Mouse (Mus musculus) lung, embryonic 15.5 days (tissue): ENCODE results near the gene Dnajb1. TPM values are rescaled to one million over a fixed set of nuclear protein-coding genes. Genes with fewer than 3 reads are reported as not detected.

ENCODE experiments used
- ATAC-seq: fragments of 200-750 bp; cut with Nextera tagmentation; 2 replicates; pipeline ENCODE4 v1.8.0; 2017; ENCODE audit warnings: moderate number of reproducible peaks, borderline replicate concordance; ENCODE audit not compliant: low FRiP score, low TSS enrichment; ENCODE audit errors: extremely low read depth
- H3K27ac ChIP-seq: fragments of 300-500 bp; sonication (generic); 2 replicates; pipeline ENCODE4 v1.5.1; 2015; ENCODE audit warnings: moderate library complexity, mild to moderate bottlenecking, inconsistent platforms
- H3K27me3 ChIP-seq: fragments of 300-500 bp; sonication (generic); 2 replicates; pipeline ENCODE4 v1.6.1; 2015; ENCODE audit warnings: inconsistent platforms
- H3K36me3 ChIP-seq: fragments of 300-500 bp; sonication (generic); 2 replicates; pipeline ENCODE4 v1.6.1; 2015; ENCODE audit warnings: inconsistent platforms
- H3K4me1 ChIP-seq: fragments of 300-500 bp; sonication (generic); 2 replicates; pipeline ENCODE4 v1.6.1; 2015; ENCODE audit warnings: inconsistent platforms
- H3K4me2 ChIP-seq: fragments of 300-500 bp; sonication (generic); 2 replicates; pipeline ENCODE4 v1.6.1; 2015; ENCODE audit warnings: inconsistent platforms, mild to moderate bottlenecking, moderate library complexity
- H3K4me3 ChIP-seq: fragments of 300-500 bp; sonication (generic); 2 replicates; pipeline ENCODE4 v1.5.1; 2015; ENCODE audit warnings: mild to moderate bottlenecking, inconsistent platforms
- H3K9ac ChIP-seq: fragments of 300-500 bp; sonication (generic); 2 replicates; pipeline ENCODE4 v1.6.1; 2015; ENCODE audit warnings: inconsistent platforms
- H3K9me3 ChIP-seq: fragments of 300-500 bp; sonication (generic); 2 replicates; pipeline ENCODE4 v1.6.1; 2016; ENCODE audit warnings: inconsistent platforms
- WGBS: fragments of 180-500 bp; shearing (Covaris S2); methylation state at CpG from one replicate; pipeline ENCODE4 v1.1.7; 2015; 5-methylcytosine and 5-hydroxymethylcytosine counted together
- polyA plus RNA-seq: library from polyadenylated mRNA; unstranded; fragments of >200 nt; fragmentation: Nextera tagmentation; extraction: Ambion mirVana; gene quantifications from 2 replicates; pipeline ENCODE4 v1.2.1, GENCODE M21; 2015

Dnajb1 gene
- polyA plus RNA-seq, 1 experiment from 2014 or later, result 67.4 TPM

GRCm38 (mm10) chr8:83619568-83620285 is 11.7 kb downstream of the Dnajb1 start:
- peak overlapping the region; percentile 30; the same call in 1 of the 2 replicates for H3K27ac ChIP-seq
- 77% methylated on average over 9 of the region's 9 CpGs for WGBS
- ATAC-seq, result peak; percentile 47; the same call in 1 of the 2 replicates
- H3K4me3 ChIP-seq, result no peak overlapping the region
- H3K36me3 ChIP-seq, result no peaks in the 10 kb centered on the region
- H3K9ac ChIP-seq, result no peak overlapping the region
- H3K4me2 ChIP-seq, result no peak overlapping the region
- no peaks in the 10 kb centered on the region for H3K27me3 ChIP-seq
- H3K4me1 ChIP-seq, result peaks cover 6% of the 10 kb centered on the region; the same call in 1 of the 2 replicates
- no peaks in the 10 kb centered on the region for H3K9me3 ChIP-seq

GRCm38 (mm10) chr8:83621691-83622388 is 13.8 kb downstream of the Dnajb1 start:
- no peak for ATAC-seq
- Histone ChIP-seq H3K27ac (no peak overlapping the region), H3K4me1 (peaks cover 6% of the 10 kb centered on the region; the same call in 1 of the 2 replicates), H3K4me2 (peak overlapping the region; percentile 71), H3K9me3 (no peaks in the 10 kb centered on the region), H3K4me3 (peak overlapping the region; percentile 36), H3K9ac (peak overlapping the region; percentile 42), H3K36me3 (no peaks in the 10 kb centered on the region), H3K27me3 (no peaks in the 10 kb centered on the region)
- WGBS, result 53% methylated on average over 15 of the region's 15 CpGs

- ATAC-seq, result peak; percentile 87
- peak overlapping the region; percentile 36 for H3K4me3 ChIP-seq
- H3K4me2 ChIP-seq, result peak overlapping the region; percentile 71
- H3K9me3 ChIP-seq, result no peaks in the 10 kb centered on the region
- H3K4me1 ChIP-seq, result peaks cover 6% of the 10 kb centered on the region; the same call in 1 of the 2 replicates
- no peaks in the 10 kb centered on the region for H3K36me3 ChIP-seq
- H3K27me3 ChIP-seq, result no peaks in the 10 kb centered on the region
- WGBS, result 5% methylated on average over 23 of the region's 23 CpGs
- peak overlapping the region; percentile 42 for H3K9ac ChIP-seq
- no peak overlapping the region for H3K27ac ChIP-seq
These were observed 14.5 kb downstream of the Dnajb1 start for GRCm38 (mm10) chr8:83622389-83622989.

GRCm38 (mm10) chr8:83623549-83623948 is 15.6 kb downstream of the Dnajb1 start:
- no peak overlapping the region for H3K4me2 ChIP-seq

GRCm38 (mm10) chr8:83624739-83625138 is 16.7 kb downstream of the Dnajb1 start:
- no peak for ATAC-seq
- H3K27me3 ChIP-seq, result no peaks in the 10 kb centered on the region
- peaks cover 6% of the 10 kb centered on the region; the same call in 1 of the 2 replicates for H3K4me1 ChIP-seq
- WGBS, result 25% methylated on average over 3 of the region's 3 CpGs
- no peak overlapping the region for H3K4me3 ChIP-seq
- H3K36me3 ChIP-seq, result no peaks in the 10 kb centered on the region
- no peak overlapping the region for H3K9ac ChIP-seq
- no peak overlapping the region for H3K27ac ChIP-seq
- H3K4me2 ChIP-seq, result no peak overlapping the region
- no peaks in the 10 kb centered on the region for H3K9me3 ChIP-seq

More at GRCm38 (mm10) chr8:83623549-83623948, 15.6 kb downstream of the Dnajb1 start:
- H3K27ac ChIP-seq, result no peak overlapping the region
- no peaks in the 10 kb centered on the region for H3K27me3 ChIP-seq
- no peaks in the 10 kb centered on the region for H3K36me3 ChIP-seq
- no peak for ATAC-seq
- H3K9me3 ChIP-seq, result no peaks in the 10 kb centered on the region
- no peak overlapping the region for H3K9ac ChIP-seq
- no peak overlapping the region for H3K4me3 ChIP-seq
- 75% methylated on average over 7 of the region's 7 CpGs for WGBS
- peaks cover 6% of the 10 kb centered on the region; the same call in 1 of the 2 replicates for H3K4me1 ChIP-seq

- no peaks in the 10 kb centered on the region for H3K36me3 ChIP-seq
- H3K27me3 ChIP-seq, result no peaks in the 10 kb centered on the region
- no peak overlapping the region for H3K27ac ChIP-seq
- ATAC-seq, result no peak
- H3K9me3 ChIP-seq, result no peaks in the 10 kb centered on the region
- H3K4me3 ChIP-seq, result no peak overlapping the region
- no peak overlapping the region for H3K9ac ChIP-seq
- 88% methylated on average over 6 of the region's 6 CpGs for WGBS
- H3K4me1 ChIP-seq, result peaks cover 6% of the 10 kb centered on the region; the same call in 1 of the 2 replicates
- H3K4me2 ChIP-seq, result no peak overlapping the region
These were observed 17.8 kb downstream of the Dnajb1 start for GRCm38 (mm10) chr8:83625676-83626299.

- H3K9ac ChIP-seq, result no peak overlapping the region
- H3K27ac ChIP-seq, result no peak overlapping the region
- WGBS, result 61% methylated on average over 7 of the region's 7 CpGs
- H3K4me1 ChIP-seq, result no peaks in the 10 kb centered on the region
- no peak overlapping the region for H3K4me2 ChIP-seq
- no peaks in the 10 kb centered on the region for H3K27me3 ChIP-seq
- ATAC-seq, result no peak
- no peaks in the 10 kb centered on the region for H3K9me3 ChIP-seq
- no peak overlapping the region for H3K4me3 ChIP-seq
- no peaks in the 10 kb centered on the region for H3K36me3 ChIP-seq
These were observed 24.2 kb downstream of the Dnajb1 start for GRCm38 (mm10) chr8:83632083-83632707.

GRCm38 (mm10) chr8:83638856-83639255 is 30.9 kb downstream of the Dnajb1 start:
- no peak overlapping the region for H3K27ac ChIP-seq
- no peaks in the 10 kb centered on the region for H3K27me3 ChIP-seq
- no peak for ATAC-seq
- WGBS, result 53% methylated on average over 4 of the region's 4 CpGs
- H3K36me3 ChIP-seq, result no peaks in the 10 kb centered on the region
- H3K4me1 ChIP-seq, result no peaks in the 10 kb centered on the region
- no peaks in the 10 kb centered on the region for H3K9me3 ChIP-seq
- H3K9ac ChIP-seq, result no peak overlapping the region
- no peak overlapping the region for H3K4me2 ChIP-seq
- no peak overlapping the region for H3K4me3 ChIP-seq

GRCm38 (mm10) chr8:83639649-83640048 is 31.7 kb downstream of the Dnajb1 start:
- Histone ChIP-seq H3K4me2 (no peak overlapping the region), H3K4me1 (no peaks in the 10 kb centered on the region), H3K27me3 (no peaks in the 10 kb centered on the region), H3K9ac (no peak overlapping the region), H3K27ac (no peak overlapping the region), H3K4me3 (no peak overlapping the region), H3K9me3 (no peaks in the 10 kb centered on the region), H3K36me3 (no peaks in the 10 kb centered on the region)
- ATAC-seq, result no peak
- WGBS, result 59% methylated on average over 5 of the region's 5 CpGs

GRCm38 (mm10) chr8:83647511-83647910 is 39.5 kb downstream of the Dnajb1 start:
- Histone ChIP-seq H3K4me1 (peaks cover 4% of the 10 kb centered on the region; the same call in 1 of the 2 replicates), H3K9me3 (no peaks in the 10 kb centered on the region), H3K4me3 (no peak overlapping the region), H3K27me3 (no peaks in the 10 kb centered on the region), H3K4me2 (no peak overlapping the region), H3K27ac (no peak overlapping the region), H3K36me3 (no peaks in the 10 kb centered on the region), H3K9ac (no peak overlapping the region)
- ATAC-seq, result no peak
- WGBS, result 95% methylated on average over 11 of the region's 11 CpGs

- Histone ChIP-seq H3K9me3 (no peaks in the 10 kb centered on the region), H3K27me3 (no peaks in the 10 kb centered on the region), H3K4me3 (no peak overlapping the region), H3K36me3 (no peaks in the 10 kb centered on the region), H3K27ac (no peak overlapping the region), H3K9ac (no peak overlapping the region), H3K4me2 (no peak overlapping the region), H3K4me1 (peaks cover 4% of the 10 kb centered on the region; the same call in 1 of the 2 replicates)
- WGBS, result 93% methylated on average over 4 of the region's 4 CpGs
- ATAC-seq, result no peak
These were observed 40.0 kb downstream of the Dnajb1 start for GRCm38 (mm10) chr8:83648031-83648430.
